Mouse (Mus musculus) MEL (cell line): Measurements from ENCODE around the gene Pafah2. TPM values are rescaled to one million over a fixed set of nuclear protein-coding genes. Genes with fewer than 3 reads are reported as not detected.
A peak's percentile ranks its signal among the peaks of the same experiment; 100 is the strongest.

Experiments used
- DNase-seq: peaks from one replicate; pipeline ENCODE4 v3.0.0; 2011; ENCODE audit warnings: low read depth, low spot score
- H3K27ac ChIP-seq: 2 replicates; pipeline ENCODE4 v1.5.1; 2012; ENCODE audit warnings: low read depth, mild to moderate bottlenecking, control low read depth, low read length, moderate library complexity; ENCODE audit not compliant: control insufficient read depth
- H3K27me3 ChIP-seq, 2 experiments: fragments of 150-350 bp in 1 of 2; sonication (generic) in 1 of 2; 2 replicates each; pipeline ENCODE4 v1.6.1; 2012; ENCODE audit warnings: low read length in 2 of 2, mild to moderate bottlenecking in 2 of 2, improper control_type of control experiment in 1 of 2, moderate library complexity in 1 of 2; ENCODE audit not compliant: insufficient read depth in 2 of 2, control insufficient read depth in 1 of 2
- H3K36me3 ChIP-seq, 2 experiments: 2 replicates each; pipeline ENCODE4 v1.6.1; 2012 to 2014; ENCODE audit warnings: low read length in 2 of 2, improper control_type of control experiment in 1 of 2, inconsistent platforms in 1 of 2, mild to moderate bottlenecking in 1 of 2; ENCODE audit not compliant: insufficient read depth in 2 of 2, control insufficient read depth in 1 of 2
- H3K4me1 ChIP-seq, 2 experiments: fragments of 150-350 bp in 1 of 2; sonication (generic) in 1 of 2; 2 replicates each; pipeline ENCODE4 v1.6.1; 2012; ENCODE audit warnings: low read length in 2 of 2, improper control_type of control experiment in 1 of 2, mild to moderate bottlenecking in 1 of 2; ENCODE audit not compliant: insufficient read depth in 2 of 2, control insufficient read depth in 1 of 2
- H3K4me3 ChIP-seq, 2 experiments: fragments of 150-350 bp in 1 of 2; sonication (generic) in 1 of 2; 2 replicates each; pipeline ENCODE4 v1.5.1; 2012; ENCODE audit warnings: low read depth in 2 of 2, low read length in 2 of 2, mild to moderate bottlenecking in 2 of 2, moderate library complexity in 2 of 2, control low read depth in 1 of 2, improper control_type of control experiment in 1 of 2; ENCODE audit not compliant: control insufficient read depth in 1 of 2, insufficient read depth in 1 of 2
- H3K79me2 ChIP-seq: 2 replicates; pipeline ENCODE4 v1.6.1; 2012; ENCODE audit warnings: mild to moderate bottlenecking, low read length, moderate library complexity; ENCODE audit not compliant: control insufficient read depth, poor library complexity, insufficient read depth
- H3K9ac ChIP-seq: 2 replicates; pipeline ENCODE4 v1.6.1; 2012; ENCODE audit warnings: low read depth, mild to moderate bottlenecking, control low read depth, low read length, moderate library complexity; ENCODE audit not compliant: control insufficient read depth, poor library complexity, severe bottlenecking
- H3K9me3 ChIP-seq: fragments of 150-350 bp; sonication (generic); replicated peaks from 2 replicates; pipeline ENCODE4 v1.6.1; 2012; ENCODE audit warnings: mild to moderate bottlenecking, low read length, improper control_type of control experiment, moderate library complexity; ENCODE audit not compliant: insufficient read depth
- BHLHE40 ChIP-seq: IDR thresholded peaks from 2 replicates; pipeline ENCODE4 v1.6.1; 2012; ENCODE audit warnings: low read depth, mild to moderate bottlenecking, inconsistent platforms, low read length, improper control_type of control experiment, borderline replicate concordance
- CHD1 ChIP-seq: IDR thresholded peaks from 2 replicates; pipeline ENCODE4 v1.6.1; 2012; ENCODE audit warnings: low read depth, mild to moderate bottlenecking, inconsistent platforms, low read length, improper control_type of control experiment
- CHD2 ChIP-seq: IDR thresholded peaks from 2 replicates; pipeline ENCODE4 v1.6.1; 2011; ENCODE audit warnings: low read length, improper control_type of control experiment
- CTCF ChIP-seq, 3 experiments: IDR thresholded peaks in 2 of 3; conservative IDR thresholded peaks in 1 of 3; 2 replicates each; pipeline ENCODE4 v1.5.1; 2011 to 2012; ENCODE audit warnings: low read length in 3 of 3, low read depth in 2 of 3, mild to moderate bottlenecking in 2 of 3, improper control_type of control experiment in 1 of 3, inconsistent platforms in 1 of 3, mixed read lengths in 1 of 3, moderate library complexity in 1 of 3; ENCODE audit not compliant: control insufficient read depth in 1 of 3, insufficient read depth in 1 of 3, poor library complexity in 1 of 3, severe bottlenecking in 1 of 3
- GABPA ChIP-seq: IDR thresholded peaks from 2 replicates; pipeline ENCODE4 v1.6.1; 2012; ENCODE audit warnings: low read depth, mild to moderate bottlenecking, inconsistent platforms, low read length, improper control_type of control experiment, moderate library complexity
- MAX ChIP-seq: IDR thresholded peaks from 2 replicates; pipeline ENCODE4 v1.6.1; 2011; ENCODE audit warnings: low read length, improper control_type of control experiment
- MAZ ChIP-seq: IDR thresholded peaks from 2 replicates; pipeline ENCODE4 v1.6.1; 2012; ENCODE audit warnings: low read depth, mild to moderate bottlenecking, inconsistent platforms, low read length, improper control_type of control experiment
- MXI1 ChIP-seq: IDR thresholded peaks from 2 replicates; pipeline ENCODE4 v1.6.1; 2011; ENCODE audit warnings: mild to moderate bottlenecking, low read depth, low read length, improper control_type of control experiment
- MYB ChIP-seq: IDR thresholded peaks from 2 replicates; pipeline ENCODE4 v1.6.1; 2011; ENCODE audit warnings: mild to moderate bottlenecking, low read depth, low read length, improper control_type of control experiment
- MYC ChIP-seq: IDR thresholded peaks from 2 replicates; pipeline ENCODE4 v1.6.1; 2011; ENCODE audit warnings: low read depth, mild to moderate bottlenecking, low read length, improper control_type of control experiment, moderate library complexity
- POLR2A ChIP-seq, 2 experiments: IDR thresholded peaks; 2 replicates each; pipeline ENCODE4 v1.6.1; 2011 to 2012; ENCODE audit warnings: low read length in 2 of 2, mild to moderate bottlenecking in 2 of 2, control low read depth in 1 of 2, improper control_type of control experiment in 1 of 2, low read depth in 1 of 2, moderate library complexity in 1 of 2; ENCODE audit not compliant: control insufficient read depth in 1 of 2, insufficient read depth in 1 of 2, poor library complexity in 1 of 2
- RAD21 ChIP-seq: IDR thresholded peaks from 2 replicates; pipeline ENCODE4 v1.6.1; 2011; ENCODE audit warnings: mild to moderate bottlenecking, low read depth, low read length, improper control_type of control experiment
- SIN3A ChIP-seq: IDR thresholded peaks from 2 replicates; pipeline ENCODE4 v1.6.1; 2012; ENCODE audit warnings: low read length, improper control_type of control experiment, inconsistent platforms
- SMC3 ChIP-seq: IDR thresholded peaks from 2 replicates; pipeline ENCODE4 v1.6.1; 2011; ENCODE audit warnings: low read depth, low read length, improper control_type of control experiment
- TAL1 ChIP-seq: IDR thresholded peaks from 2 replicates; pipeline ENCODE4 v1.6.1; 2012; ENCODE audit warnings: mild to moderate bottlenecking, inconsistent platforms, low read length, moderate library complexity, mixed read lengths
- ZC3H11A ChIP-seq: IDR thresholded peaks from 2 replicates; pipeline ENCODE4 v1.6.1; 2012; ENCODE audit warnings: low read depth, mild to moderate bottlenecking, inconsistent platforms, low read length, improper control_type of control experiment
- ZKSCAN1 ChIP-seq: IDR thresholded peaks from 2 replicates; pipeline ENCODE4 v1.6.1; 2012; ENCODE audit warnings: low read depth, mild to moderate bottlenecking, inconsistent platforms, low read length, improper control_type of control experiment, moderate library complexity
- ZNF384 ChIP-seq: IDR thresholded peaks from 2 replicates; pipeline ENCODE4 v1.6.1; 2012; ENCODE audit warnings: low read depth, mild to moderate bottlenecking, inconsistent platforms, low read length, improper control_type of control experiment
- polyA plus RNA-seq, 2 experiments: library from polyadenylated mRNA; stranded (reverse) in 1 of 2; unstranded in 1 of 2; fragments of >175 nt in 1 of 2; fragments of >200 nt in 1 of 2; gene quantifications; 2 replicates each; pipeline versions ENCODE4 v1.2.1 to v1.2.4; 2012; ENCODE audit warnings: low replicate concordance in 2 of 2, low read depth in 1 of 2; ENCODE audit not compliant: insufficient read length in 2 of 2, insufficient read depth in 1 of 2, missing spikeins in 1 of 2
- total RNA-seq: library from RNA; depleted of rRNA; stranded (reverse); fragments of 300-350 nt; gene quantifications from 2 replicates; pipeline ENCODE4 v1.2.3, GENCODE M21; 2012

Gene Pafah2
- total and polyA plus RNA-seq, 3 experiments = 6.0 to 10.6 TPM; not detected in 1

DNA sequence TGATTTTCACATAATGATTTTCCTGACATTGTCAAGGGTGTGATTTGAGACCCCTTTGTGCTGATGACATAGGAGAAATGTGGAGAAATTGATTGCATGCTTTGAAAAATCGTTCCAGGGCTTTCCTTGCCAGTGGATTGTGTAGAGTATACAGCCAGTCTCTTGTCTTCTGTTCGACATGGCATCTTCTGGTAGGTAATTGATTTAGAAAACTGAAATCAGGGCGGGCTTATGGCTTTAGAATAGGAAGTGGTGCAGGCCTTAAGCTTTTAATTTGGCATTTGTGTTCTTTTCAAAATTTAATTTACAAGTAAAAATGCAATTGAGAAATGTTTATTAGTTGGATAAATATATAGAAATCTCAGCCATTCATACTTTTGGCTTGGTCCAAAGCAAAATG, 73.9 kb downstream of the Pafah2 start:
- H3K27ac ChIP-seq = no peak overlapping the region
- H3K9ac ChIP-seq = 0 out of 2 replicates have a peak overlapping the region, but pooled peaks have one; percentile 9
- DNase-seq = no peak
- H3K9me3 ChIP-seq = no peaks in the 10 kb centered on the region
- TF ChIP-seq ZKSCAN1 (no peak), TAL1 (no peak), MYB (no peak)
- H3K79me2 ChIP-seq = peaks cover 8% of the 10 kb centered on the region
- H3K4me1 ChIP-seq = peaks cover 0 to 8% of the 10 kb centered on the region in 2 experiments; a peak in 1 of 4 replicates
- no peak overlapping the region for H3K4me3 ChIP-seq
- no peaks in the 10 kb centered on the region for H3K27me3 ChIP-seq
- peaks cover 5 to 13% of the 10 kb centered on the region in 2 experiments; a peak in 3 of 4 replicates for H3K36me3 ChIP-seq

DNA sequence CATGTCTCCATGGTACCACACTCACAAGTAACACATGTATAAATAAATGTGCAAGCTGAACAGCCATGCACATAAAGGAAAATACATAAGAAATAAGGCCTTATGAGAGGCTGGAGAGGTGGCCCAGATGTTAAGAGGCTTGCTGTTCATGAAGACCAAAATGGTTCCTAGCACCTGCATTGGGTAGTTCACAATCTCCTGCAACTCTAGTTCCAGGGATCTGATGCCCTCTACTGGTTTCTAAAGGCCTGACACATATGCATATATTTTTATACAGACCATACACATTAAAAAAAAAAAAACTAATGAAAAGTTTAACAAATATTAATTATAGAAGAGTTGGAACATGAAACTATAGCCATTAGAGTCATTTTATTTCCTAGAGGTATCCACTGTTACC, 75.3 kb downstream of the Pafah2 start:
- peaks cover 8% of the 10 kb centered on the region for H3K79me2 ChIP-seq
- H3K9ac ChIP-seq = no peak overlapping the region
- no peak overlapping the region for H3K27ac ChIP-seq
- peak; percentile 67 for DNase-seq
- no peaks in the 10 kb centered on the region for H3K27me3 ChIP-seq
- H3K4me3 ChIP-seq = no peak overlapping the region
- peaks cover 5 to 13% of the 10 kb centered on the region in 2 experiments; a peak in 3 of 4 replicates for H3K36me3 ChIP-seq
- no peaks in the 10 kb centered on the region for H3K9me3 ChIP-seq
- TF ChIP-seq SMC3 (peak; percentile 63), MAX (no peak), ZKSCAN1 (no peak), ZC3H11A (peak; percentile 33; the same call in 1 of the 2 replicates), CTCF (IDR thresholded peaks at IDR 0.05 in 2 of 3, conservative IDR thresholded peaks at IDR 0.05 in 1 of 3; ENCODE audit: control insufficient read depth in 1 of 3, insufficient read depth in 1 of 3, low read depth in 2 of 3, low read length in 3 of 3, poor library complexity in 1 of 3, severe bottlenecking in 1 of 3) (peak in 2 of 3 experiments; percentile 34 to 65; a peak in 4 of 6 replicates), RAD21 (peak; percentile 66), ZNF384 (peak; percentile 57; the same call in 1 of the 2 replicates), SIN3A (0 out of 2 replicates have a peak, but pooled peaks have one; percentile 38)
- H3K4me1 ChIP-seq = peaks cover 0 to 8% of the 10 kb centered on the region in 2 experiments; a peak in 1 of 4 replicates

DNA sequence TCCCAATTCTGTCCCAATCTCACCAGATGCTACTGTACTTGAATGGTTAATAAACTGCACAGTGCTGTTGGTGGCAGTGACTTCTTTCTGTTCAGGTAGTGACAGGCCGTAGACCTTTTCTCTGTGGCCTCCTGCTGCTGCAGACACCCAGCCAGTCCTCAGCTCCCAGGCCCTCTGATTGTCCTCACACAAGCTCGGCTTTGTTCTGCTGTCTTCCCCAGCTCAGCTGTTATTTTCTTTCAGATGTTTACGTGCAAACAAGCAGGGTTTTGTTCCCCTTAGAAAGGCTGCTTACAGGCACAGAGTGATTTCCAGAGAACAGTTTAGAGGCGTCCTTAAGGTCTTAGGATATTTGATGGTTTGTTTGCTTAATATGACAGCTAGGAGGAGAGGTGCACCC, 77.6 kb downstream of the Pafah2 start:
- H3K4me3 ChIP-seq = no peak overlapping the region
- peaks cover 0 to 4% of the 10 kb centered on the region in 2 experiments; a peak in 1 of 4 replicates for H3K4me1 ChIP-seq
- no peak overlapping the region for H3K9ac ChIP-seq
- H3K79me2 ChIP-seq = peaks cover 4% of the 10 kb centered on the region
- H3K27me3 ChIP-seq = no peaks in the 10 kb centered on the region
- TF ChIP-seq CTCF (IDR thresholded peaks at IDR 0.05 in 2 of 3, conservative IDR thresholded peaks at IDR 0.05 in 1 of 3; ENCODE audit: control insufficient read depth in 1 of 3, insufficient read depth in 1 of 3, low read depth in 2 of 3, low read length in 3 of 3, poor library complexity in 1 of 3, severe bottlenecking in 1 of 3) = no peak
- no peak for TF ChIP-seq MAZ
- TF ChIP-seq TAL1 = no peak
- no peak for TF ChIP-seq MYC
- TF ChIP-seq BHLHE40 = no peak
- TF ChIP-seq POLR2A (IDR thresholded peaks at IDR 0.05; ENCODE audit: control insufficient read depth in 1 of 2, insufficient read depth in 1 of 2, low read depth in 1 of 2, low read length in 2 of 2, poor library complexity in 1 of 2) = no peak
- TF ChIP-seq SIN3A = no peak
- no peak for TF ChIP-seq CHD1
- TF ChIP-seq GABPA = no peak
- no peak for TF ChIP-seq MXI1
- TF ChIP-seq CHD2 = no peak
- peaks cover 5 to 10% of the 10 kb centered on the region in 2 experiments; a peak in 3 of 4 replicates for H3K36me3 ChIP-seq
- H3K27ac ChIP-seq = no peak overlapping the region
- no peak for DNase-seq
- no peaks in the 10 kb centered on the region for H3K9me3 ChIP-seq
